Mouse (Mus musculus): ENCODE measurements around the gene Wdr24. TPM values are rescaled to one million over a fixed set of nuclear protein-coding genes. Genes with fewer than 3 reads are reported as not detected.
A peak's percentile ranks its signal among the peaks of the same experiment; 100 is the strongest.

Gene Wdr24
- polyA plus RNA-seq, 1 experiment from 2014 or later = 17.0 TPM

DNA sequence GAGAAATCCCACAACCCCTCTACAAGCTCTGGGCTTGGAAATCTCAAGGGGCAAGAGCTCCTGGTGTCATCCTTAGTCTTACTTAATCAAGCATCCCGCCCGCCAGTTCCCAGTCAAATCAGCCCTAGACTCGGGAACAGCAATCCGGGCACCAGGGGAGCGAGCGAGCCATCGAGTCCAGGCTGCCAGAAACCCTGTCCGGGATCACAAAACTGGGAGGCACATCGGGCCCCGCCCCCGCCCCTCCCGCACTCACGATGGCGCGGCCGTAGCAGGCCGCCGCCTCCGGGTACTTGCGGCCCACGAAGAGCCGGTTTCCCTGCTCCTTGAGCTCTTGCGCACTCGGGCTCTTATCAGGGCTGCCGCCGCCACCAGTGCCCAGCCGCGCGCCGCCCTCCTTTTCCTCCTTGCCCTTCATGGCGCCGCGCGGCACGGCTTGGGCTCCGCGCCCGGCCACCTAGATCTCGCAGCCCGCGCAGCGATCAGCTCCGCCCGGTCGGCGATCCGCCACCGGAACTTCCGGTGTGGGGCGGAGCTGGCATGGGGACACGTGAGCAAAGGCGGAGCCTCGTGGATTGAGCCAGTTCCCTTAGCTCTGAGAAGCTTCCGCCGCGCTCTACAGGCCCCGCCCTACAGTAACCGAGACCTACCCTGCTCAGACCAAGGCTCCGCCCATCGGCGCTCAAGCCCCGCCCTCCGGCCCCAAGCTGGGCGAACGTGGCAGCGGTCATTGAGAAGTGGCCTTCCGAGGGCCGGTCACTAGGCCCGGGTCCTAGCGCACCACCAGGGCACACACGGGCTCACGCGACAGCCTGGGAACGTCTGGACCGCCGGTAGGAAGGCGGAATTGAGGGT, 9.2 kb downstream of the Wdr24 start:
- peak overlapping the region; percentile 94 for H3K4me2 ChIP-seq
- H3K9me3 ChIP-seq (replicated peaks) = no peaks in the 10 kb centered on the region
- under 1% methylated on average over 76 of the region's 77 CpGs for WGBS
- ATAC-seq (ENCODE audit: insufficient number of reproducible peaks, low FRiP score) = peak; percentile 92
- H3K4me3 ChIP-seq = peak overlapping the region; percentile 71
- H3K27ac ChIP-seq (ENCODE audit: poor library complexity, severe bottlenecking) = peak overlapping the region; percentile 98
- H3K36me3 ChIP-seq = peaks cover 42% of the 10 kb centered on the region
- peak overlapping the region; percentile 92 for H3K9ac ChIP-seq
- H3K27me3 ChIP-seq (replicated peaks) = no peaks in the 10 kb centered on the region
- H3K4me1 ChIP-seq (replicated peaks) = peaks cover 75% of the 10 kb centered on the region

DNA sequence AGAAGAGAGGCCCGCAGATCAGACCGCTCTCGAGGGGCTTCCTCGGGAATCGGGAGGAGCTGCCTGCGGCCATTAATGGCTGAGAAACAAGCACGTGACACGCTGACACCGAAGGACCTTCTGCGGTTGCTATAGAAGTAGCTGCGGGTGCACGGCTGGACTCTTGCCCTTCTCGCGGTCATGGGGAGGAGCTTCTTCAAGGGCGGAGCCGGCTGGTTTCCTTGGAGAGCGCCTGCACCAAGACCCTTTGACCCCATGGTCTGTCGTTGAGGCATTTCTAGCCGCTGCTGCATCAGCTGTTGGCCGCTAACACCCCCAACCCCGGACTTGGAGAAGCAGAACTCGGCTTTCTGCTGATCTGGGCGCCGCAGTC, 9.8 kb downstream of the Wdr24 start, which contains the start of gene Stub1:
Stub1 (minus strand) TSS at position 114 of the 373 bp plus-strand sequence.
- H3K27ac ChIP-seq (ENCODE audit: poor library complexity, severe bottlenecking) = peak within 1 kb of the TSS; percentile 98
- peak within 1 kb of the TSS; percentile 92 for H3K9ac ChIP-seq
- H3K4me1 ChIP-seq (replicated peaks) = peaks cover 78% of the 10 kb centered on the region
- WGBS = under 1% methylated on average over 24 of the region's 24 CpGs
- H3K9me3 ChIP-seq (replicated peaks) = no peaks in the 10 kb centered on the region
- no peaks in the 10 kb centered on the region for H3K27me3 ChIP-seq (replicated peaks)
- H3K4me3 ChIP-seq = peak within 1 kb of the TSS; percentile 71
- H3K4me2 ChIP-seq = peak within 1 kb of the TSS; percentile 94
- peak; percentile 83 for ATAC-seq (ENCODE audit: insufficient number of reproducible peaks, low FRiP score)
- peaks cover 43% of the 10 kb centered on the region for H3K36me3 ChIP-seq

DNA sequence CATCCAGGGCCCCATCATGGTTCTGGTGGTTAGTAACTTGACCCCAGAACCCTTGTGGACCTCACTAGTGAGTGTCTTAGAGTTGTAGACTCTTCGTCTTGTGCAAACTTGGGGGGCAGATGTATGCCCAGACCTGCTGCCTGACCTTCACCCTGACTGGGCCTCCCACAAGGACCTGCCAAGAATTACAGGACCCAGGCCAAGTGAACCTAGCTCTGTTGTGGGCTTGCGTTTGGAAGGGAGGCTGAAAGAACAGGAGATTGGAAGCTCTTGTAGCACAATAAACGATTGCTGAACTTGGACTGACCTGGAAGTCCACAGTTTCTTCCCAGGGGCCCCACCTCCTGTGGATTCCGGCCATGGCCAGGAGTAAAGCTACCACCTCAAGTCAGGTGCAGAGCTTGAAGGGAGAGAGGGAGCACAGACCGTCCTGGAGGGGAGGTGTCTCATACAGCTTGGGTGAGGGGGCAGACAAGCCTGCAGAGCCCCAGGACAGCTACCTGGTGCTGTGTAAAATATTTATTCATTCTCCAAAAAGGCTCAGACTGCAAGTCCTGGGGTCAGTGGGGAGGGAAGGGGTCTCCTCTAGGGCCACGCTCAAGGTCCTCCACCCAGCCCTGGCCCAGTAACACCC, 10.7 kb downstream of the Wdr24 start:
- WGBS = 31% methylated on average over 6 of the region's 6 CpGs
- peak overlapping the region; percentile 71 for H3K4me3 ChIP-seq
- H3K9ac ChIP-seq = peak overlapping the region; percentile 81
- ATAC-seq (ENCODE audit: insufficient number of reproducible peaks, low FRiP score) = no peak
- H3K27ac ChIP-seq (ENCODE audit: poor library complexity, severe bottlenecking) = peak overlapping the region; percentile 98
- H3K4me2 ChIP-seq = peak overlapping the region; percentile 94
- peaks cover 76% of the 10 kb centered on the region for H3K4me1 ChIP-seq (replicated peaks)
- peaks cover 49% of the 10 kb centered on the region for H3K36me3 ChIP-seq
- H3K27me3 ChIP-seq (replicated peaks) = no peaks in the 10 kb centered on the region
- H3K9me3 ChIP-seq (replicated peaks) = no peaks in the 10 kb centered on the region

DNA sequence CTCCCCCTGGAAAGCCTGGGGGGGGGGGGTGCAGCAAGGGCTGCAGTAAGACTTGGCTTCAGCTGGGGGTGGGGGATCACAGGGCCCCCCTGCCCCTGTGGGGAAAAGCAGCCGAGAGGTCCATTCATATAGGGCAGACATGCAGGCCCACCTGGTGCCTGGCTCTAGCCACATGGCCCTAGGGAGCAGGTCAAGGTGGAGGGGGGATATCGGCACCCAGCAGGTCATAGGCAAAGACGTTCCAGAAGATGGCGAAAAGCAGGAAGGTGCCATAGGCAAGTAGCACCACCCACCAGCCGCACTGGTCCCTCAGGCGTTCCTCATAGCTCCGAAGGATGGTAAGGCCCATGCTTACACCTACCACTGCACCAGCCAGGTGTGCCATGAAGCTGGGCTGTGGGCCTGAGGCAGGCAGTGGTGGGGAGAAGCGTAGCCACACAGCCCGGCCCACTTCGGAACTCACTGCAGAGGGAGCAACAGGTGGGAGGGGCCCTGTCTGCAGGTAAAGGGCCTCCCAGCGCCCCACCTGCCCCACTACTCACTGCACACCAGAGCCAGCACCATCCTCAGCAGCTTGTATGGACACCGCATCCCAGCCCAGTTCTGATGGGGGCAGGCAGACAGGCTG, 11.3 kb downstream of the Wdr24 start:
- WGBS = 90% methylated on average over 12 of the region's 12 CpGs
- H3K9me3 ChIP-seq (replicated peaks) = no peaks in the 10 kb centered on the region
- H3K4me1 ChIP-seq (replicated peaks) = peaks cover 73% of the 10 kb centered on the region
- peaks cover 53% of the 10 kb centered on the region for H3K36me3 ChIP-seq
- H3K27ac ChIP-seq (ENCODE audit: poor library complexity, severe bottlenecking) = peak overlapping the region; percentile 98
- peak overlapping the region; percentile 94 for H3K4me2 ChIP-seq
- peak overlapping the region; percentile 71 for H3K4me3 ChIP-seq
- H3K27me3 ChIP-seq (replicated peaks) = no peaks in the 10 kb centered on the region
- no peak for ATAC-seq (ENCODE audit: insufficient number of reproducible peaks, low FRiP score)
- peak overlapping the region; percentile 81 for H3K9ac ChIP-seq

DNA sequence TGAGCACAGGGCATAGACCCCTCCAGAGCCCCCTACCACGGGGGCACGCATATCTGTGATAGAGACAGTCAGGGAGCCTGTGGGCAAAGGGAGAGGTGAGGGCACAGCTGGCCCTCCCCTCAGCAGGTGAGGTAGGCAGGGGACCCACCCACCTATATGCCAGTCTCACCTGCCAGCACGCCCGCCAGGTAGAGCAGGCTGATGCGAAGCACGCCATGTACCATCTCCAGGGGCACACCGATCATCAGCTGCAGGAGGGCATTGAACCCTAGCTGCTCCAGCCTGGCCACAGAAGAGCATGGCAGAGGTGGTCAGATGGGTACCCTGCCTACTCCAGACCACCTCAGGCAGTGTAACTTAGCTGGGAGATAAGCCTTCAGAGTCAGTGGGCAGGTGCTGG, 11.9 kb downstream of the Wdr24 start:
- H3K27me3 ChIP-seq (replicated peaks) = no peaks in the 10 kb centered on the region
- 92% methylated on average over 7 of the region's 7 CpGs for WGBS
- peaks cover 53% of the 10 kb centered on the region for H3K36me3 ChIP-seq
- peak overlapping the region; percentile 81; the same call in 1 of the 2 replicates for H3K9ac ChIP-seq
- peaks cover 67% of the 10 kb centered on the region for H3K4me1 ChIP-seq (replicated peaks)
- H3K4me2 ChIP-seq = peak overlapping the region; percentile 94
- ATAC-seq (ENCODE audit: insufficient number of reproducible peaks, low FRiP score) = no peak
- no peaks in the 10 kb centered on the region for H3K9me3 ChIP-seq (replicated peaks)
- H3K27ac ChIP-seq (ENCODE audit: poor library complexity, severe bottlenecking) = no peak overlapping the region
- peak overlapping the region; percentile 71; the same call in 1 of the 2 replicates for H3K4me3 ChIP-seq

DNA sequence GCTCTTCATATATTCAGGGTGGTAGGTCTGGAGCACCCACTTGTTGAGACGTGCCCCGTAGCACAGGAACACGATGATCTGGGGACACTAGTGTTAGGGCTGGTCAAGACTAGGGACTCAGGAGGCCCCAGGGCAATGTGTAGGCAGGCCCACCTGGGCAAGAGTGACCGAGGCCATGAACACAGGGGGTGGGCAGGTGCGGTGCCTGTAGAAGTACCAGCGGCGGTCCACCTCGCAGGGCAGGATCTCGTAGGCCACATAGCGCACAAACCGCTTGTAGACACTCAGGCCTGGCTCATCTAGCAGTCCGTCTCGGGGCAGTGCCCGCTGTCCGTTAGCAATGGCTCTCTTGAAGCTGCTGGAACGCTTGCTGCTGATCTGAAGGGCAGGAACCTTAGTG, 12.4 kb downstream of the Wdr24 start:
- Histone ChIP-seq H3K4me3 (0 out of 2 replicates have a peak overlapping the region, but pooled peaks have one; percentile 46), H3K4me2 (peak overlapping the region; percentile 94), H3K36me3 (peaks cover 53% of the 10 kb centered on the region), H3K9me3 (replicated peaks) (no peaks in the 10 kb centered on the region), H3K4me1 (replicated peaks) (peaks cover 62% of the 10 kb centered on the region), H3K9ac (peak overlapping the region; percentile 72), H3K27me3 (replicated peaks) (no peaks in the 10 kb centered on the region), H3K27ac (ENCODE audit: poor library complexity, severe bottlenecking) (no peak overlapping the region)
- ATAC-seq (ENCODE audit: insufficient number of reproducible peaks, low FRiP score) = no peak
- WGBS = 95% methylated on average over 16 of the region's 16 CpGs

DNA sequence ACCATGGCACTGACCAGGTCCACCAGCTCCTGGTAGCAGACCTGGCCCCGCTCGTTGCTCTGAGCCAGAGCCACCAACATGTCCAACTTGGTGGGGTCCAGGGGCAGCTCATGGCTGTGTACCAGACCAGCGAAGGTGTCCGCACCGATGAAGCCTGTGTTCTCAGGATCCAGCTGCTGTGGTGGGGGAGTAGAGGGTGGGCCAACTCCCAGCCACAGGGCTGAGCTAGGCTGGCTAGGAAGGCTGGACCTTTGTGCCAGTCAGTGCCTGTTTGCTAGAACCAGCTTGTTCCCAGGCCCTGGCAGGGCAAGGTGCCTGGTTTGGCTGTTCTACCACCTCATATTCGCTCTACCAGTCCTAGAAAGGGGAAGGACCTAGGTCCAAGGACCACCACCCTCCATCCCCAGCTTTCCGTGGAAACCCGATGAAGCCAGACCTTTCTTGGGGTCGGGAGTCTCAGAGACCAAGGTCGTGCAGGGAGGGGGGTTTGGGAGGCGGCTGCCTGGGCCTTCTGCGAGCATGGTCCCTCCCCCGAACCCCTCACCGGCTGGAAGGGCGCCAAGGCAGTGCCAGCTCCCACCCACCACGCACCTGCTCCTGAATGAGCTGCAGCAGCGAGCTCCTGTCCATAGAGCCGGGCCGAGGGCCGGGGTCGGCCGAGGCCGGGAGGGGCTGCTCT, 13.1 kb downstream of the Wdr24 start:
- ATAC-seq (ENCODE audit: insufficient number of reproducible peaks, low FRiP score) = no peak
- peak overlapping the region; percentile 72 for H3K9ac ChIP-seq
- H3K4me1 ChIP-seq (replicated peaks) = peaks cover 54% of the 10 kb centered on the region

DNA sequence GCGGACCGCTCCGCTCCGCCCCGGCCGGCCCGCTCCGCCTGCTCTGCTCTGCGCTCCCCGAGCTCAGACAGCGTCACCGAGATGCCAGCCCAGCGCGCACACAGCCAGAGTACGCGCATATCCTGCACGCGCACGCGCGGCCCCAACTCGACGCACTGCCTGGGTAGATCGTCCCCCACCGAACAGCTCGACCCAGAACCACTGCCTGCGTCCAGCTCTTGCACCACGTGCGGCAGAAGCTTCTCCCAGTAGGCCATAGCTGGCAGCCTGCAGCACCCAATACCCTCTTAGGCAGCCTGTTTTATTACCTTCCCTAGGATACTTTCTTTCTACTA, 13.6 kb downstream of the Wdr24 start, which contains the start of gene Rhbdl1:
Rhbdl1 (minus strand) TSS at position 220 of the 335 bp plus-strand sequence.
- peak within 1 kb of the TSS; percentile 71 for H3K27ac ChIP-seq (ENCODE audit: poor library complexity, severe bottlenecking)
- H3K27me3 ChIP-seq (replicated peaks) = no peaks in the 10 kb centered on the region
- no peaks in the 10 kb centered on the region for H3K9me3 ChIP-seq (replicated peaks)
- H3K4me2 ChIP-seq = peak within 1 kb of the TSS; percentile 94
- H3K4me1 ChIP-seq (replicated peaks) = peaks cover 49% of the 10 kb centered on the region
- ATAC-seq (ENCODE audit: insufficient number of reproducible peaks, low FRiP score) = peak; percentile 10; the same call in 1 of the 2 replicates
- H3K36me3 ChIP-seq = peaks cover 55% of the 10 kb centered on the region
- WGBS = 3% methylated on average over 29 of the region's 29 CpGs
- peak within 1 kb of the TSS; percentile 46 for H3K4me3 ChIP-seq
- peak within 1 kb of the TSS; percentile 72 for H3K9ac ChIP-seq

More for the DNA sequence above, 13.1 kb downstream of the Wdr24 start:
- Histone ChIP-seq H3K4me3 (peak overlapping the region; percentile 46), H3K27ac (ENCODE audit: poor library complexity, severe bottlenecking) (peak overlapping the region; percentile 71), H3K36me3 (peaks cover 53% of the 10 kb centered on the region), H3K9me3 (replicated peaks) (no peaks in the 10 kb centered on the region), H3K27me3 (replicated peaks) (no peaks in the 10 kb centered on the region), H3K4me2 (peak overlapping the region; percentile 94)
- WGBS = 23% methylated on average over 23 of the region's 23 CpGs

DNA sequence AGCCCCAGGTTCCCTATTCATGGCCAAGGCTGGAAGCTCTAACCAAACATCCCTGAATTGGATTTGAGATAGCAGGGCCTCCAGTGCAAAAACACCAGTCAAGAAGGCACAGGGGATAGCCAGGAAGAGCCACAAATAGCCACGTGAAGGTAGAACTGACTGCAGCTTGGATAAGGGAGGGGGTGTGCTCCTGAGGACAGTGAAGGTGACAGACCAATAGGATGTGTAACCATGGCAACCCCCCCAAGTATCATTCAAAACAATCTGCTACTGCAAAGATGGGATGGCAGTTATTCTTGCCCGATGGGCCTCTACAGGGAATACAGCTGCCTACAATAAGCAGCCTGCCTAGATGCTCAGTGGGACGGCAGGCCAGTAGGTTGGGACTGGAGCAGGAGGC, 14.1 kb downstream of the Wdr24 start:
- Histone ChIP-seq H3K4me3 (peak overlapping the region; percentile 46; the same call in 1 of the 2 replicates), H3K9me3 (replicated peaks) (no peaks in the 10 kb centered on the region), H3K36me3 (peaks cover 60% of the 10 kb centered on the region), H3K9ac (peak overlapping the region; percentile 72; the same call in 1 of the 2 replicates), H3K27ac (ENCODE audit: poor library complexity, severe bottlenecking) (peak overlapping the region; percentile 71), H3K4me2 (peak overlapping the region; percentile 94), H3K27me3 (replicated peaks) (no peaks in the 10 kb centered on the region), H3K4me1 (replicated peaks) (peaks cover 49% of the 10 kb centered on the region)
- WGBS = 32% methylated on average over 3 of the region's 3 CpGs
- ATAC-seq (ENCODE audit: insufficient number of reproducible peaks, low FRiP score) = no peak

DNA sequence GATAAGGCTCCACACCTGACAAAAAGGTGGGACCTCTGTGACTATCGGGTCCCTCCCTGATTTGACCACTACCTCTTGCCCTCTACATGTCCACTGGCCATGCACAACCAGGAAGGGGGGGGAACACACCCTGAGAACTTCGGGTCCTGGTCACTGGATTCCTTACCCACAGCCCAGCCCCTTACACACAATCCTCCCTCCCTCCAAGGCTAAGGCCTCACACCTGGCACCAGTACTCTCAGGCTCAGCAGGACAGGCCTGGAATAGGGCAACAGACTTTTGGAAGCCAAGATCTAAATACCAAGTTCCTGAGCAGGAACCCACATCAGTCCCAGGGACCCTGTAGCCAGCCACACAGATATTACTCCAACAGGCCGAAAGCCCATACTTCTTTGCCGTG, 15.5 kb downstream of the Wdr24 start:
- Histone ChIP-seq H3K4me1 (replicated peaks) (peaks cover 55% of the 10 kb centered on the region), H3K4me3 (no peak overlapping the region), H3K27ac (ENCODE audit: poor library complexity, severe bottlenecking) (no peak overlapping the region), H3K36me3 (peaks cover 64% of the 10 kb centered on the region), H3K9me3 (replicated peaks) (no peaks in the 10 kb centered on the region), H3K9ac (no peak overlapping the region), H3K27me3 (replicated peaks) (no peaks in the 10 kb centered on the region), H3K4me2 (no peak overlapping the region)
- no peak for ATAC-seq (ENCODE audit: insufficient number of reproducible peaks, low FRiP score)
- 86% methylated on average over 4 of the region's 4 CpGs for WGBS

Data from heart, embryonic 12.5 days (tissue).